Mouse (Mus musculus) C2C12 (cell line): ENCODE results near the gene Ccdc184. TPM values are rescaled to one million over a fixed set of nuclear protein-coding genes. Genes with fewer than 3 reads are reported as not detected.
A peak's percentile ranks its signal among the peaks of the same experiment; 100 is the strongest.

Source experiments
- H3K27me3 ChIP-seq: one replicate; pipeline ENCODE4 v1.6.1; 2011; ENCODE audit not compliant: control insufficient read depth, insufficient read depth, insufficient read length
- H3K36me3 ChIP-seq: one replicate; pipeline ENCODE4 v1.6.1; 2011; ENCODE audit not compliant: control insufficient read depth, insufficient read depth
- H3K4me3 ChIP-seq: one replicate; pipeline ENCODE4 v1.5.1; 2011; ENCODE audit warnings: mild to moderate bottlenecking, control low read depth; ENCODE audit not compliant: poor library complexity, insufficient read depth, severe bottlenecking
- H3K79me2 ChIP-seq: one replicate; pipeline ENCODE4 v1.6.1; 2011; ENCODE audit not compliant: control insufficient read depth, insufficient read depth
- H3K79me3 ChIP-seq: one replicate; pipeline ENCODE4 v1.6.1; 2011; ENCODE audit warnings: low read depth, control low read depth
- H3ac ChIP-seq: one replicate; pipeline ENCODE3; 2011; ENCODE audit warnings: low read depth; ENCODE audit not compliant: control insufficient read depth, insufficient read length
- CEBPB ChIP-seq: IDR thresholded peaks from one replicate; pipeline ENCODE4 v1.6.1; 2011; ENCODE audit warnings: low read depth, mild to moderate bottlenecking, control low read depth, moderate library complexity
- CTCF ChIP-seq: IDR thresholded peaks from one replicate; pipeline ENCODE4 v1.5.1; 2011; ENCODE audit not compliant: control insufficient read depth, insufficient read depth, insufficient read length
- FOSL1 ChIP-seq: IDR thresholded peaks from one replicate; pipeline ENCODE4 v1.8.0; 2011; ENCODE audit warnings: mild to moderate bottlenecking, low read length; ENCODE audit not compliant: poor library complexity, insufficient read depth, severe bottlenecking
- MAX ChIP-seq: IDR thresholded peaks from one replicate; pipeline ENCODE4 v1.6.1; 2011; ENCODE audit warnings: mild to moderate bottlenecking, control low read depth
- MYOD1 ChIP-seq: IDR thresholded peaks from one replicate; pipeline ENCODE4 v1.6.1; 2011; ENCODE audit warnings: low read depth; ENCODE audit not compliant: control insufficient read depth, insufficient read length
- MYOG ChIP-seq: IDR thresholded peaks from one replicate; pipeline ENCODE4 v1.6.1; 2011; ENCODE audit not compliant: control insufficient read depth, insufficient read length; ENCODE audit errors: extremely low read depth
- USF1 ChIP-seq: IDR thresholded peaks from one replicate; pipeline ENCODE4 v1.6.1; 2011; ENCODE audit warnings: low read depth, mild to moderate bottlenecking, control low read depth, moderate library complexity
- polyA plus RNA-seq: library from polyadenylated mRNA; unstranded; fragments of >200 nt; fragmentation: generic; extraction: Trizol; gene quantifications from one replicate; pipeline ENCODE4 v1.2.1, GENCODE M21; 2012; ENCODE audit warnings: missing spikeins

Ccdc184 gene
- polyA plus RNA-seq, 1 experiment, result 1.1 TPM

GRCm38 (mm10) chr15:98168622-98169004 is 1.7 kb downstream of the Ccdc184 start:
- H3K79me3 ChIP-seq, result no peaks in the 10 kb centered on the region
- no peaks in the 10 kb centered on the region for H3K79me2 ChIP-seq
- TF ChIP-seq USF1 (no peak), MAX (no peak), MYOG (no peak), CEBPB (no peak), FOSL1 (no peak), CTCF (no peak), MYOD1 (no peak)
- no peak overlapping the region for H3ac ChIP-seq
- H3K36me3 ChIP-seq, result no peaks in the 10 kb centered on the region
- peak overlapping the region; percentile 28 for H3K4me3 ChIP-seq
- peaks cover 69% of the 10 kb centered on the region for H3K27me3 ChIP-seq

GRCm38 (mm10) chr15:98170365-98170764 is 3.4 kb downstream of the Ccdc184 start:
- Histone ChIP-seq H3K27me3 (peaks cover 64% of the 10 kb centered on the region), H3K79me3 (no peaks in the 10 kb centered on the region), H3K4me3 (no peak overlapping the region), H3ac (no peak overlapping the region), H3K79me2 (no peaks in the 10 kb centered on the region), H3K36me3 (no peaks in the 10 kb centered on the region)
- TF ChIP-seq MAX, result peak; percentile 46
- TF ChIP-seq CEBPB, result no peak
- no peak for TF ChIP-seq MYOG
- no peak for TF ChIP-seq USF1
- no peak for TF ChIP-seq CTCF
- TF ChIP-seq FOSL1, result no peak
- TF ChIP-seq MYOD1, result peak; percentile 87

- H3K79me3 ChIP-seq, result no peaks in the 10 kb centered on the region
Observed at GRCm38 (mm10) chr15:98170917-98171316, 4.0 kb downstream of the Ccdc184 start.

GRCm38 (mm10) chr15:98172113-98172512 is 5.2 kb downstream of the Ccdc184 start:
- H3K79me3 ChIP-seq, result no peaks in the 10 kb centered on the region
- H3K36me3 ChIP-seq, result no peaks in the 10 kb centered on the region
- H3K79me2 ChIP-seq, result no peaks in the 10 kb centered on the region
- TF ChIP-seq MAX, result no peak
- TF ChIP-seq USF1, result no peak
- TF ChIP-seq FOSL1, result no peak
- TF ChIP-seq CTCF, result no peak
- no peak for TF ChIP-seq CEBPB
- no peak for TF ChIP-seq MYOG
- no peak for TF ChIP-seq MYOD1
- H3K27me3 ChIP-seq, result peaks cover 68% of the 10 kb centered on the region
- no peak overlapping the region for H3ac ChIP-seq
- H3K4me3 ChIP-seq, result no peak overlapping the region

More at GRCm38 (mm10) chr15:98170917-98171316, 4.0 kb downstream of the Ccdc184 start:
- Histone ChIP-seq H3K4me3 (no peak overlapping the region), H3K27me3 (peaks cover 62% of the 10 kb centered on the region), H3ac (no peak overlapping the region), H3K79me2 (no peaks in the 10 kb centered on the region), H3K36me3 (no peaks in the 10 kb centered on the region)
- TF ChIP-seq CTCF, result no peak
- TF ChIP-seq USF1, result no peak
- TF ChIP-seq MYOG, result no peak

GRCm38 (mm10) chr15:98173821-98174220 is 6.9 kb downstream of the Ccdc184 start:
- Histone ChIP-seq H3K36me3 (no peaks in the 10 kb centered on the region), H3ac (no peak overlapping the region), H3K79me2 (no peaks in the 10 kb centered on the region), H3K27me3 (peaks cover 59% of the 10 kb centered on the region), H3K4me3 (no peak overlapping the region), H3K79me3 (no peaks in the 10 kb centered on the region)
- TF ChIP-seq MYOD1 (no peak), CTCF (peak; percentile 3)

- TF ChIP-seq MYOD1, result no peak
- no peak for TF ChIP-seq CTCF
- TF ChIP-seq FOSL1, result no peak
- TF ChIP-seq MAX, result no peak
- no peak for TF ChIP-seq CEBPB
- peaks cover 36% of the 10 kb centered on the region for H3K27me3 ChIP-seq
Observed at GRCm38 (mm10) chr15:98177320-98177719, 10.4 kb downstream of the Ccdc184 start.

More at GRCm38 (mm10) chr15:98177320-98177719, 10.4 kb downstream of the Ccdc184 start:
- Histone ChIP-seq H3K36me3 (no peaks in the 10 kb centered on the region), H3K79me3 (no peaks in the 10 kb centered on the region), H3K79me2 (no peaks in the 10 kb centered on the region), H3ac (no peak overlapping the region), H3K4me3 (no peak overlapping the region)
